Mouse (Mus musculus): ENCODE data around the gene Ankrd44.
"Not testable (repeated sequence)": the region's sequence is repeated elsewhere in the genome, so short reads cannot be mapped to it uniquely, and the experiment has no call there.

Gene Ankrd44

DNA sequence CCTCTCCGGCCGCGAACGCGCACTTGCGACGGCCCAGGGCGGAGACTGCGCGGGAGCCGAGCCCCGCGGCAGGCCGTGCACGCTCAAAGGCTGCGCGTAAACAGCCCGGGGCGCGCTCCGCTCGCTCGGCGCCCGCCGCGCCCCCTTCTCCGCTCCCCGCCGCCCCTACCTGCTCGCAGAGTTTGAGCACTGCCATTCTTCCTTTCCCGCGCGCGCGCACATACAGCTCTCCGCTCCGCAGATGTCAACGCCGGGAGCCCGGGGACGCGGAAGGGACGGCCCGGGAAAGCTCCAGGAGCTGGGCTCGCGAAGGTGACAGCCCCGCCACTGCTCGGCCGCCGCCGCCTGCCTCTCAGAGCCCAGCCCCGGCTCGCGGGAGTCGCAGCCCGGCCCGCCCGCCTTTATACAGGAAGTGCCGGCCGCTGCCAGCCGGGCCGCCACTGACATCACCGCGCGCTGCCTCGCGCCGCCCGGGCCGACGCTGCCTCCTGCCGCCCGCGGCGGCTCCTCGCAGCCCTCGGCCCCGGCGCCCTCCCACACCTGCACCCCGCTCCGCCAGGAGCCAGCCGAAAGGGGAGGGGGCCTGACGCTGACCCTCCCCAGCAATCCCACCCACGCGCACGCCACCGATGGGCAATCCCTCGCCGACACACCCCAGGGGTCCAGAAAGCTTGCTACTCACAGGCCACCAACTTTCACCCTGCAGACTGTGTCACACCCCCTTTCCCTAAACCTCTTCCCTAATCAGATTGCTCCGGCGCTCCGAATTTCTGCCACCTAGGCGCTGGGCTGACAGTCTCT, at the start of gene Ankrd44:
Gene Ankrd44, minus strand, starts transcription at position 417 of the 801 bp plus-strand sequence.
- peak; percentile 83 for DNase-seq (ENCODE audit: low spot score)

DNA sequence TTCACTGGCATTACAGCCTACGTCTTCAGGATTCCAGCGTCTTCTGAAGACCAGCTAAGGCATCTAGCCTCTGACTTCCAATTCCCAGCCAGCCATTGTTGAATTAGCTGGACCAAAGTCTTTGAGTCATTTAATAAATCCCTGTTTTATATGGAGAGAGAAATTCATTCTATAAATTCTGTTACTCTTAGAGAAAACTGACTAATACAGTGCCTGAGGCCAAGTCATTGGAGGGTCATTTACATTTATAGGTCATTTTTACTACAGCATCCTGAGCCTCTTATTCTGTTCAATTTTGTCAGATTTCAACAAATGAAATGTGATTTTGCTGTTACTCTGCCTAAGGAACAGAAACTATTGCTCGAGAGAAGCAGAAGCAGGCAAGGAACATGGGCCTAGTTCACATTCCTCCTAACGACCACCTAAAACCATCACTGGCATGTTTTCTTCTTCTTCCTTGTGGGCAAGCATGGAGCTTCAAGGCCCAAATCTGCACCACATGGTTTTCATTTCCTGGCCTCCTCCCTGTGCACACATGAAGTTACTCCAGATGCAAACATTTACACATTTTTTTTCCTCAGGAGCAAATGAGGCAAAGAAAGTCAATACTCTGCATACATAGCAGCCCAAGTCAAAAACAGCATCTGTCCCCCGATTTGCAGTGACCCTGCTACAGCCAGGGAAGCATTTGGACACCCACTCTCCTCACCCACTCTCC, 45.7 kb upstream of the Ankrd44 start:
- DNase-seq (ENCODE audit: low spot score), result peak; percentile 41

DNA sequence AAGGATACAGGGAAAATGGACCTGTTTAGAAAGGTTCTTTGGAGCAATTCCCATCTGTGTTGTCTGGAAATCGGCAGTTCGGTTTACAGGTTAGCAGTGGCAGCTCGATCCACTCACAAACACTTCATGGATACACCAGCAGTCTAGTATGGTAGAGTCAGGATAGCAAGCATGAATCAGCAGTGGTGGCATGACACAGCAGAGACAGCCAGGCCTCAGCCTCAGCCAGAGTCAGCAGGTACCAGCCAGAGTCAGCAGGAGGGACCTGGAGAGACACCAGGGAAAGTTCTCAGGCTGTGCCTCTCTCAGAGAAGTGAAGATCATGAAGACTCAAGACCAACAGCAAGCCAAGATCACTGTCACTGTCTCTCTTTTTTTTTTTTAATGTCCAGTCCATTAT, 40.7 kb upstream of the Ankrd44 start:
- no peak for DNase-seq (ENCODE audit: low spot score)

DNA sequence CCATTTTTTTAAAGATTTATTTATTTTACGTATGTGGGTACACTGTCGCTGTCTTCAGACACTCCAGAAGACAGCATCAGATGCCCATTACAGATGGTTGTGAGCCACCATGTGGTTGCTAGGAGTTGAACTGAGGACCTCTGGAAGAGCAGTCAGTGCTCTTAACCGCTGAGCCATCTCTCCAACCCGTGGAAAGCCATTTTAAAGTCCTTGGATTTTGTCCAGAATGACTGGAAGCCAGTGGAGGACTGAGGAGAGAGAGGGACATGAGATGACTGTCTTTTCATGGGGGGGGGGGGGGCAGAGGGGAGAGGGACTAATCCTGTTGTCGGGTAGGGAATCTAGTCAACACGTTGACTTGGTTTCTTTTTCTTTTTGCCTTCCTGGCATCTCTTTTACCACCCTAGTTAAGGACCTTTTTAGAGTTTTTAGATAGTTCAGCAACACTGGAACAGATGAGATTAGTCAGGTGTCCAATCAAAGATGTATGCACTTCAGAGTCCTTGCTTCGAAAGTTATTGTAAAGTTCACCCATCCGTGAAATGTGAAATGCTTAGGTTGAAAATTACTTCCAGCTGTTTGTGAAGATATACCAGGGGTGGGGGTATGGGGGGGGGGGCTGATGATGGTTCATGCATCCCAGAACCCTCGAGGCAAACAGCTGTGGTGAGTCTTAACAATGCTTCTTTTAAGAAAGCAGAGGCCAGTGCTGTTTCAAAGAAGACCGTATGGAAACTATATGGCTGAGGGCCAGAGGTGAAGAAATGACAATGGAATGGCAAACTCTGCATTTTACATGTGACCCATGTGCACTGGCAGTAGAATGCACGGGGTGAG, 39.2 kb upstream of the Ankrd44 start:
- DNase-seq (ENCODE audit: low spot score), result peak; percentile 43

DNA sequence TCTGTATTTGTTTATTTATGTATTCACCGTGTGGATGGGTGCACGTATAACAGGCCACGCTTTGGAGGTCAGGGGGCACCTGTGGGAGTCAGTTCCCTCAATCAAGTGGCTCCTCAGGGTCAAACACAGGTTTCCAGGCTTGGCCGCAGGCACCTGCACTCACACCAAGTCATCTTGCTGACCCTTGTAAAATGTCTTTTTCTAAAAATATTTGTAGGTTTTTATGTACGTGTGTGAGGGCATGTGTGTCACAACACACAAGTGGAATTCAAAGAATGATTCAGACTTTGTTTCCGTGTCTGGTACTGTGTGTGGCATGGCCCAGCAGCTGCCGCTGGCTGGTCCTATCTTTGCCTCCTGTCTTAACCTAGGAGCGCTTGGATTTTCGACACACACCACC, 35.5 kb upstream of the Ankrd44 start:
- no peak for DNase-seq (ENCODE audit: low spot score)

DNA sequence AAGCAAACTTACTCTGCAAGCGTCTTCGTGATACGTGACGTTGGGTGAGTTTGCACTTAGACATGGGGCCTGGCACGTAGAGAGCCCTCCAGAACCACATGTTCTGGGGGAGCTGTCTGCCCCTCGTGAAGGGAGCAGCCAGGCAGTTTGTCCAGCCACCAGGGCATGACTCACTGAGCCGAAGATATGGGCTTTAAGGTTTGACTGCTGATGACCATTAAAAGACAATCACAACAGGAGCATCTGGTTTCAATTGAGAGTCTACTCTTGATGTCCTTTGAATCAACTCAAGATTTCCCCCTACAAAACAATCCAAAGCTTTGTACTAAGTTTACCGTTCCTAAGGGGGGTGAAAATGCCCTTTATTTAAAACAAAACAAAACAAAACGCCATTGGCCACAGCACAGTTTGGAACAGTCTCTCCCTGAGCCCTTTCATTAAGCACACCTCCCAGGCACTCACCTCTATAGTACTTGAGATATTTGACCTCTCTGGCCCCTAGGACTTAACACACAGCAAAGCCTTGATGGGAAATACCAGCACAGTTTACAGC, 34.5 kb upstream of the Ankrd44 start:
- DNase-seq (ENCODE audit: low spot score), result peak; percentile 58

DNA sequence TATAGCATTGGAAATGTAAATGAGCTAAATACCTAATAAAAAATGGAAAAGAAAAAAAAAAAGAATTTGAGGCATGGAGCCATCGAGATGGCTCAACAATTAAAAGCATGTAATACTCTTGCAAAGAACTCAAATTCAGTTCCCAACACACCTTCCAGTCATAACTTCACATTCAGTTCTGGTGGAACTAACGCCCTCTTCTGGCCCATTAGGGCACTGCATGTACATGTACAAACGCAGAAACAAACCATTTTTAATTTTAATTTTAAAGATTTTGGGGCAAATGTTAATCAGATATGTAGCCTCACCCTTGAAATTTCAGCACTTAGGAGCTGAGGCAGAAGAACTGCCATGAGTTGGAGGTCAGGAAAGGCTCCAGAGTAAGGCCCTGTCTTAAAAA, 32.3 kb upstream of the Ankrd44 start:
- DNase-seq (ENCODE audit: low spot score), result no peak

DNA sequence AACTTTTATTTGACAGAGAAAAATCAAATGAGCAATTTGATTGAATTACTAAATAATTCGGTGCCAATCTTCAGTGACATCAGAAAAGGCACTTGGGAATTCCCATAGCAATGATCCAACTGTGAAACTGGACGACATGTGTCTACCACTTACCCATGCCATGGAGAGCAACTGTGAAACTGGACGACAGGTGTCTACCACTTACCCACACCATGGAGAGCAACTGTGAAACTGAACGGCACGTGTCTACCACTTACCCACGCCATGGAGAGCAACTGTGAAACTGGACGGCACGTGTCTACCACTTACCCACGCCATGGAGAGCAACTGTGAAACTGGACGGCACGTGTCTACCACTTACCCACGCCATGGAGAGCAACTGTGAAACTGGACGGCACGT, 30.8 kb upstream of the Ankrd44 start:
- not testable (repeated sequence) for DNase-seq (ENCODE audit: low spot score)

DNA sequence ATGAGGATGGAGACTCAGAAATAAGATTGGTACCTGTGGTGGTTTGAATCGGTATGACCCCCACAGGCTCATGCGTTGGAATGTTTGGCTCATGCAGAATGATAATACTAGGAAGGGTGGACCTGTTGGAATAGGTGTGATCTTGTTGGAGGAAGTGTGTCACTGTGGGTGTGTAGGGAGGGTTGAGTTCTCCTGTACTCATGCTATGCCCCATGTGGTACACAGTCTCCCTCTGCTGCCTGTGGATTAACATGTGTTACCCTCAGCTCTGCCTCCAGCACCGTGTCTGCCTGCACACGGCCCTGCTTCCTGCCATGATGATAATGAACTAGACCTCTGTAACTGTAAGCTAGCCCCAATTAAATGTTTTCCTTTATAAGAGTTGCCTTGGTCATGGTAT, 28.7 kb upstream of the Ankrd44 start:
- no peak for DNase-seq (ENCODE audit: low spot score)

DNA sequence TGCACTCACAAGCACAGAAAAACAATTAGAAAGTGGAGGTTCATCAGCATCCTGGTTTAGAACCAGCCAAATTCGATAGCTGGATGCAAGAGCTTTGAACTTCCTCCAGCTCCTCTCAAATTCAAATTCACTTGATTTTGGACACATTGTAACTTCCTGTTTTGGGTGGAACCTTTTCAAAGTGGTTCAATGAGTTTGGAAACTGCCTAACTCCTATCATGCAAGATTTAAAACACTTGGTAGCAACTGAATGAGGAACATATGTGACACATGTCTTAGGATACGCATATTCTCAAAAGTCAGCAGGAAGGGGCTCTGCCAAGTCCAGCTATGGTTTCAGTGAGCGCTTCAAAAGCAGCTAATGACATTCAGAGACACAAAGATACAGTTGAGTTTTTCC, 18.5 kb upstream of the Ankrd44 start:
- no peak for DNase-seq (ENCODE audit: low spot score)

DNA sequence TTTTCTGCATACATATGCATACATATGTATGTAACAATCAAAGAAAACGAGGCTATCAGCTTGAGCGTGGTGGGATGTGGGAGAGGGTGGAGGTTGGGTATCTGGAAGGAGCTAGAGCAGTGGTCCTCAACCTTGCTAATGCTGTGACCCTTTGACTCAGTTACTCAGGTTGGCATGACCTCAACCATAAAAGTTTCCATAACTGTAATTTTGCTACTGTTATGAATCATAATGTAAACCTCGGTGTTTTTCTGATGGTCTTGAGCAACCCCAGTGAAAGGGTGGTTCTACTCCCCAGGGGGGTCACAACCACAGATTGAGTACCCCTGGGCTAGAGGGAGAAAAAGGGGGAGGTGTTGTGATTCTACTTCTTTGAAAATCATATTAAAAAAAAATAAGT, 9.3 kb upstream of the Ankrd44 start:
- DNase-seq (ENCODE audit: low spot score), result no peak

DNA sequence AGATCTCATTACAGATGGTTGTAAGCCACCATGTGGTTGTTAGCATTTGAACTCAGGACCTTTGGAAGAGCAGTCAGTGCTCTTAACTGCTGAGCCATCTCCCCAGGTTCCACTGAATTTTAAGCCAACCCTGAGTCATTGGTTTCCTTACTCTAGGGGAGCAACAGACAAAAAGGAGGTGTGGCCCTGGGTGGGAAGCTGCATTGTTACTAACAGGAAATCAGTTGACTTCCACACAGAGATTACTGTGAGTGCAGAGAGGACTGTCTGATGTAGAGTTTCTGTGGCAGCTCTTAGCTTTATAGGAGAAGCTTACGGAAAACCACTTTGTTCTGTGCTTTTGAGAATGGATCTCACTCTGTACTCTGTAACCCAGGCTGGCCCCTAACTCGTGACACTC, 8.7 kb upstream of the Ankrd44 start:
- no peak for DNase-seq (ENCODE audit: low spot score)

DNA sequence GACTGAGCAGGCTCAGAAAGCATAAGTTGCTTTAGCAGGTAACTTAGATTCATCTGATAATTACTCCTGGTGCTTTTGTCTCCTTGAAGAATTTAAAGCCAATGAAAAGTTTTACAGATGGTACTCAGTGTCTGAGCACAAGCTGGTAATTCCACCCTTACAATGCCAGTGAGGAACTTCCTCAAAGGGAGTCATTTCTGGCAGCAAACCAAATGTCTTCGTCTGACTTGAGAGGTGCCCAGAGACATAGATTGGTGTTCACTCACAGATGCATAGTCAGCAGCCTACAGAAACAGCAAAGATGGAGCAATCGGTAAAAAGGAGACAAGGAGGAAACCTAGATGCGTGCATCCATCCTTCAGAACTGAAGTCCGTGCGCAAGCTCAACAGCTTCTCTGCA, 7.5 kb upstream of the Ankrd44 start:
- DNase-seq (ENCODE audit: low spot score), result no peak

DNA sequence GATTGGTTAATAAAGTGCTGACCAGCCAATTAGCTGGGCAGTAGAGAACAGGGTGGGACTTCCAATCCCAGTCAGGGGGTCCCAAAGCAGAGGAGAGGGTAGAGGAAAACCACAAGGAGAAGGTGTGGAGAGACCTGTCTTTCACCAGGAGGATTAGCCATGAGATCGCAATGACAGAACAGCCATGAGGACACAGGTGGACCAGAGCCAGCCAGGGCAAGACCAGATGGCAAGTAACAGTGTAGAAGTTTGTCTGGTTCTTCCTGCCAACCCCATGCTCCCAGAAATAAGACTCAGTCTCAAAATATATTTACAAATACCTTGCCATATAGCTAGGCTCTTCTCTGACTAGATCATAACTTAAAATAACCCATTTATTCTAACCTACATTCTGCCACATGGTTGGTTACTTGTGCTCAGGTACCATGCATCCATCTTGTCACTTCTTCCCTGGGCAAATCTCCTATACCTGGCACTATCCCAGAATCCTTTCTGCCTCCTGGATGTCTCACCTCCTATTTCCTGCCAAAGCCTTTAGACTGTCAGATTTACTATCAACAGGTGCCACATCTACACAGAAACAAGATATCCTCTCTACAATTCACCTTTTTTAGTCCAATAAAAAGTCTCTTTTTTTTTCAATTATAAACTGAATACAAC, 6.4 kb upstream of the Ankrd44 start:
- no peak for DNase-seq (ENCODE audit: low spot score)

DNA sequence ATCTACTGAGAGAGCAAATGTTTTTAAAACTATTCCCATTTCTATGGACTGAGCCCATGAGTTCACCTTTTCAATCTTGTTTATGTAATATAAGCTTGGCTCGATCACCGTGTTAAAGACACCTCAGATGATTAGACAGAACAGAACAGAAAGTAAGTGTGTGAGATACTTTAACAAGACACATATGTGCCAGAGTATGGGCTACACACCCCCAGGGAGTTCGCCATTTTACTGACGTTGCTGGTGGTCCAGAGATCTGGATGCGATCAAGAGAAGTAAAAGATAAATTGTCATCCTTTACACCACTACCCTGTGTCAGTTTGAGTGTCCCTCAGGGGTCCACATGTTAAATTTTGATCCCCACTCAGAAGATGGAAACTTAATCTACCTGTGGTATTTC, 5.0 kb upstream of the Ankrd44 start:
- DNase-seq (ENCODE audit: low spot score), result no peak

DNA sequence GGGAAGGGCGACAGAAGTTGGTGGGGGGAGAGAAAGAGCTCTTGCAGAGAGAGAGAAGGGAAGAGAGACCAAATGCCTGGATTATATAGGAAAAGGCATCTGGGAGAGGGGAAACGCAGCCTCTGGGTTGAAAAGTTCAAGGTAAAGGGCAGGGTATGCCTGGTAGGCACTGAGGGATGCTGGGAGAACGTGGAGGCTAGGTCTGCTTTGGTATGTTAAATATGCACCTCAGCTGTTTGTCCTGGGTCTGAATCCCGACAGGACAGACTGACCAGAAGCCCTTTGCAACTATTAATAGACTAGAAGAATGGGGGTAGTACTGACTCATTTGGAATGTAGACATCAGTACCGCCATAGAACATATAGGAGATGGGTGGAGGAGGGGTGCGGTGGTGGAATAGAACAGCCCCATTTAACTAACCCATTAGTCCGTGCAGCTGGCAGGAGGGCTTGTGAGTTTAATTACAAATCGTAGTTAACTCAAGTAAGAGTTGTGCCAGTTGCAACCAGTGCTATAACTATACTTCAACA, 4.5 kb upstream of the Ankrd44 start:
- no peak for DNase-seq (ENCODE audit: low spot score)

DNA sequence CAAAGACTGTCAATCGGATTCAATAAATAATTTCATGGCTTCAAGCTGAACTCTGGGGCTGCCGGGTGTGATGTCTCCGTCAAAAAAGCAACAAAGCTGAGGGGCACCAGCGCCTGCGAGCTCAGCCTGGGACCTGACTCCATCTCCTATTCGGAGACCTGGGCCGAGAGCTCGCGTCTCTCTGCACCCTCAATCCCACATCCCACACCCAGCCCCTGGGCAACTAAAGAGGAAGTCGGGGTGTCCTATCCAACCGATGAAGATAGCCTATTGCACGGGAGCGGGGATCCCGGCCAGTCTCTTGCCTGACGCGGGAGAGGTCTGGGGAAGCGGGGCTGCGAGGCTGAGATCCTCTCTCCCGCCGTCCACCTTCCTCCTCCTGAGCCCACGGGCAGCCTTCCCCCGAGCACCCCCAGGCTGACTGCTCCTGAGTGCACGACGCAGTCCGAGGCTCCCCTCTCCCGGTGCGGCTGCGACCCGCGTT, 694 bp downstream of the Ankrd44 start:
- DNase-seq (ENCODE audit: low spot score), result peak; percentile 51

DNA sequence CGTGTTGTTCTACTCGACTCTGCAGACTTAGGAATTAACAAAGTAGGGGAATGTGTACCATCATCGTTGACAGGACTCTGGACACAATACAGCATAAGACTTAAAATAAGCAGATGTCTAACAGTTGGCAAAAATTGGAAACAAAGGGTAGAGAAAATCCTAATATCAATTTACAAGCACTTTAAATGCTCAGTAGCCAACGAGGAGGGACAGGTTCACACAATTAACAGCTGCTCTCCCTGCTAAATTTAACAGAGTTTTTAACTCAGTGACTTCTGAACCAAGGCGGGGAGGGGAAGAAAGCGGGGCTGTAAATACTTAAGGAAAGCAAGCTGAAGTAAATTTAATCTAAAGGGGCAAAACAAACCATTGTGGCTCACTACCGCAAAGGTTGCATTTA, 1.4 kb downstream of the Ankrd44 start:
- no peak for DNase-seq (ENCODE audit: low spot score)

DNA sequence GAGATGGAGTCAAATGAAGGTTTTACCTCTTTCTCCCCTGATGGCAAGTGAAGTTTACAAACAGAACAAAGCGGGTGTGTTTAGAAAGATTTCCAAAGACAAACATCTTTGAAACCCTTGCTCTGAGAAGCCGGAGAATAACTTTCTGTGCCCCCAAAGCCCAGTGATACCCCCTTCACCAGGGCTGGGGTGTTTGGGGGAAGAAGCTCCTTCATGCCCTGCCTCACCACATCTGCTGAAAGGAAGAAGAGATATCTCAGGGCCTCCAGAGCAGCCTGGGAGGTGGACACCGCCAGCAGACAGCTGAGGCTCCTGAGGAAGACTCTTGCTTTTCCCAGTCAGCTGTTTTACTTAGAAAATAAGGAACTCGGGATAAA, 1.9 kb downstream of the Ankrd44 start:
- no peak for DNase-seq (ENCODE audit: low spot score)

DNA sequence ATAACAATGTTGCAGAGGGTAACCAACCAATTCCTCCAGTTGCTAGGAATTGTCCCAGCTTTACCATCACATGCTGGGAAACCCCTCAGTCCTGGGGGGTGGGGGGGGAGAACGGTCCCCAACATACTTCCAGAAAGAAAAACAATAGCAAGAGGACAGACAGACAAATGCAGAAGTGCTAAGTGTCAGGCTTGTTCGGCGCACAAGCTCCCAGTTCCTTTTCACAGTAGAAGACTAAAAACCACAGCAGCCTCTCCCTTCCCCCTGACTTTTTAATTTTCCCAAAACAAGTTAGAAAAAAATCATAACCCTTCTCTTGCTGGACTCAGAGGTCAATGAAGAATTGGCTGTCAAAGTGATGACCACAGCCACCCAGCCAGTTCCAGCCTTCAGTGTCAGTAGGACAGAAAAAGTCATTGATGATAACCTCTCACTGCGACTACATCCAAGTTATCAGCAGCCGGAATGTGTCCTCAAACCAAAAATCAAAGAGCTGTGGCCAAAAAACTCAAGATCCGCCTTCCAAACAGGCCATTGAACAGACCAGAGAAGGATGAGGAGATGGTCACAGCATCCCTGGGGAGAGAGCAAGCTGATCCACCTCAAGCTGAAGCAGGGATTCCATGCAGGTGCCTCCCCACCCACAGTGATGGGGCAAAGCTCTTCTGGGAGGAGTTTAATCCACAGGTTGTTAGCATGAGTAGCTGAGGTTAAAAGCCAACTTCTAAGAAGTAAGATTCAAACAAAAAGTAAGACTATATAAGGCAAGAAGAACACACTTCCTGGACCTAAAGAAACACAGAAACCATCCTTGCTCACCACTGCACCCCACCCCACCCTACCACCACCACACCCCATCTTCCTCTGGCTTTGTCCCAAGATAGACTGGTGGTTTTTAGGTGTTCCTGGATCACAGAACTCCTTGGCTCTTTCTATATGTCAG, 2.5 kb downstream of the Ankrd44 start:
- DNase-seq (ENCODE audit: low spot score), result no peak
